Mouse (Mus musculus) heart, adult 8-10 months (tissue): ENCODE data around the gene Gm5941. TPM values are rescaled to one million over a fixed set of nuclear protein-coding genes. Genes with fewer than 3 reads are reported as not detected.
"Not testable (repeated sequence)": the region's sequence is repeated elsewhere in the genome, so short reads cannot be mapped to it uniquely, and the experiment has no call there.

Source experiments
- DNase-seq: peaks from one replicate; pipeline ENCODE4 v3.0.0; 2022; ENCODE audit warnings: low spot score
- total RNA-seq, 4 experiments: library from RNA; stranded (reverse); gene quantifications; 2 replicates each; pipeline ENCODE4 v1.2.4; 2022

The Gm5941 gene
- not detected for total RNA-seq

DNA sequence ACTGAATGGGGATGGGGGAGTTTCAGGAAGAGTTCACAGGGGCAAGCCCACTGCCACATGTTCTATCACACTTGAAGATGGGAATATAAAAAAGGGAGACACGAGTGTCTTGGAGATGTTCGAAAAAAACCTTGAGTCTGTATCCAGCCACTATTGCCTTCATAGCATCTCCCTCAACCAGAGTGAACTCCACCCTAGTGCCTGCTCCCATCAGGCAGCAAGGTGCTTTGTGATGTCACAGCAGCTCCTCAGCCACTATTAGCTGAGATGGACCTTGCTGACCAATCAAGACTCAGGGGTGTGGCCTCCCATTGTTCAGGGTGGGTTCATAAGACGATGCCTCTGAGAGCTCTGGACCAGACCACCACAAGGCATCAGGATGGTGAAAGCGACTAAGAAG, at the start of gene Gm5941:
Gene Gm5941, plus strand, starts transcription at position 301 of the 400 bp plus-strand sequence.
- not testable (repeated sequence) for DNase-seq

DNA sequence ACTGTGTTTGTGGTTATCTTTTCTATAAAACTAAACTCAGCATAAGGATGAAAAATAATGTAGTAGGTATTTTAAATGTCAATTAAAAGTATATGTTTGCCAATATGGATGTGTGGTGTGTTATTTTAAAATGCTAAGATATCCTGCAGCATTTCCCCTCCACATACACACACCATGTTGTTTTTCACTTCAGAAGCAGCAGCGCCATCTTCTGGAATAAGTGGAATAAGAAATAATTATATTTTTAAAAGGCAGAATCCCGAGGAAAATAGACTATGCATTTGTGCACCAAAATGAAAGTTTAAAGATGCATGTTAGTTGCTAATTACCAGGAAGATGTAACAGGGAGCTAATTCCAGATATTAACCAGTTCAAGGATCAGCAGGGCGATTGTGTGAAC, 29.3 kb upstream of the Gm5941 start:
- DNase-seq = no peak

DNA sequence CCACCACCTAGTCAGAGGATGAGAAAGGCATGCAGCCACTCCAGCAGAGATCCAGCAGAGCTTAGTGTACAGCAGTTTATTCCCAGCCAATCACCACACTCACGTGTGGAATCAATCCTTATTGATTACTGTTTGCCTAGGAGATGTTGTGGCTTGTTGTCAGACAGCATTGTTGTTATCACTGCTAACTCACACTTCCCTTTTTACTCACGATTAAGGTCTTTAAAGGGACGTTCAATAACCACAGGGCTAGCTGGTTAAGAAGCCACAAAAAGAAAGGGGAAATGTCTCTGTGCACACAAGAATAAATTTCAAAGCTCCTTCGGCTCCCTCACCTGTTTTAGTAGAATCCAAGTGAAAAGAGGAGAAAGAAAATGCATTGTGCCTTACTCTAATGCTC, 25.0 kb upstream of the Gm5941 start:
- DNase-seq = no peak

- DNase-seq = no peak
Measured at GRCm38 (mm10) chrX:92498254-92498653, 8.5 kb downstream of the Gm5941 start.

DNA sequence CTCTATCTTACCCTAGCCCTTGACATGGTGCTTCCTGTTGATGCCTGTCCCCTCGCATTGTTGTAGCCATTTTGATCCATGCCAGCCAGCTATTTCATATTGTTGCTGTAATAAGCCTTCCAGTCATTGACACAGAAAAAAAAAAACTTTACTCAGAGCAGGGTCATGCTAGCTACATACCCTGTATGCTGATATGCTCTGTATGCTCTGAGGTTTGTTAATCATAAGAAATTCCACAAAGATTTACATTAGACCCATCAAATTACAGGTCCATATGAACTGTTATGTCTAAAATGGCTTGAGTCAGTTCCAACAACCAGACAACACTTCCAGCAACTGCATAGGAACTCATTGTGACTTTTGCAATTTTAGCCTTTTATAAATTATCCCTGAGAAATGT, 38.1 kb downstream of the Gm5941 start:
- DNase-seq = no peak

Other genes starting within 250 kb of the Gm5941 start
- not detected for gene Mageb18, start 109.6 kb downstream of the Gm5941 start, total RNA-seq